Mouse (Mus musculus) layer of hippocampus, adult 2 months (tissue): ENCODE measurements around the gene Frmd4a. TPM values are rescaled to one million over a fixed set of nuclear protein-coding genes. Genes with fewer than 3 reads are reported as not detected.
"Not testable (repeated sequence)": the region's sequence is repeated elsewhere in the genome, so short reads cannot be mapped to it uniquely, and the experiment has no call there.

Source experiments
- DNase-seq, 2 experiments: peaks; one replicate each; pipeline ENCODE4 v3.0.0; 2022; ENCODE audit warnings: low spot score in 2 of 2
- H3K27ac ChIP-seq: fragments of 200-600 bp; 2 replicates; pipeline ENCODE4 v1.8.1; 2022
- H3K4me3 ChIP-seq: fragments of 200-600 bp; 2 replicates; pipeline ENCODE4 v1.8.1; 2022; ENCODE audit warnings: mild to moderate bottlenecking
- CTCF ChIP-seq: fragments of 200-600 bp; conservative IDR thresholded peaks from 2 replicates; pipeline ENCODE4 v1.8.1; 2022; ENCODE audit warnings: antibody characterized with exemption, mild to moderate bottlenecking, moderate library complexity
- total RNA-seq, 2 experiments: library from RNA; stranded (reverse); gene quantifications; 2 replicates each; pipeline ENCODE4 v1.2.3; 2021

Frmd4a gene
- total RNA-seq, 2 experiments from 2014 or later: 69.1 to 82.3 TPM

DNA sequence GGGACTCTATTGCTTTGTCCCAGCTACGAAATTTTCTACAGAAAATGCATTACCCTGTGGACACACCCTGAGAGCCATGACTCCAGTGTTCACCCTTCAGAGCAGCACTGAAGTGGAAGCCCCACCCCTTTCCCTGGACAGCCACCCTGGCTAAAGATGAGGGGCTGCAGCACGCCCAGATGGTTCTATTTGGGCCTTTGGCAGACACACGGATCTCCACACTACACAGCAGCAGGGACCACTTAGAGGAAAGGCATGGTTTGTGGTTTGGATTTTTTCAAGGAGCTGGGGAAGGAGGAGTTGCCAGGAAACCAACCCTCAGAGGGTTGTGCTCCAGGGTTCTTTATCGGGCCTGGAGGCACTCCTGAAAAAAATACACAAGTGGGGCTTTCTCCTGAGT, 539.9 kb downstream of the Frmd4a start:
- TF ChIP-seq CTCF: no peak
- DNase-seq: no peak
- Histone ChIP-seq H3K4me3 (no peak overlapping the region), H3K27ac (0 out of 2 replicates have a peak overlapping the region, but pooled peaks have one; percentile 32)

DNA sequence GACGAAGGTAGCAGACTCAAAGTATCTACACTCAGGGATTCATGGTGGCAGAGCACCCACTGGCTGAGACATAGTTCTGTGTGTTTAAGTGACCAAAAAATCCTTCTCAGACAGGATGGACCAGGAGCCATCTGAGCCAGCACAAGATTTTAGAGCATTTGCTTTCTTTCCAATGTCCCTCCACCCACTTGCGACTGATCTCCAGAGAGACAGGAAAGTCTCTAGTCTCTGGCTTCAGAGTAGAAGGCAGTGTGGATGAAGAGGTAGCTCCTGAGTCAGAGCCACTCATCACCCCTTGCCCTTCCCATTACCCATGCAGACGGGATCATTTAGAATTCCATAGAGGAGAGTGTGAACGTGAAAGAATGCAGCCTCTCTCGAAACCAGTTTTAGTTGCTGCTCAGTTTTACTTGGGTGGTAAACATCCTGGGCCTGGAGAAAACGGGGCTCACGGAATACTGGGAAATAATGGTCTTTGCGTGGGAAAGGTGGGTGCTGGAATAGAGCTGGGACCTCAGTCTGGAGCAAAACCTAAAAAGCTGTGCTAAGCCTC, 541.2 kb downstream of the Frmd4a start:
- TF ChIP-seq CTCF: no peak
- Histone ChIP-seq H3K4me3 (peak overlapping the region; percentile 65), H3K27ac (peak overlapping the region; percentile 94)
- DNase-seq: no peak

DNA sequence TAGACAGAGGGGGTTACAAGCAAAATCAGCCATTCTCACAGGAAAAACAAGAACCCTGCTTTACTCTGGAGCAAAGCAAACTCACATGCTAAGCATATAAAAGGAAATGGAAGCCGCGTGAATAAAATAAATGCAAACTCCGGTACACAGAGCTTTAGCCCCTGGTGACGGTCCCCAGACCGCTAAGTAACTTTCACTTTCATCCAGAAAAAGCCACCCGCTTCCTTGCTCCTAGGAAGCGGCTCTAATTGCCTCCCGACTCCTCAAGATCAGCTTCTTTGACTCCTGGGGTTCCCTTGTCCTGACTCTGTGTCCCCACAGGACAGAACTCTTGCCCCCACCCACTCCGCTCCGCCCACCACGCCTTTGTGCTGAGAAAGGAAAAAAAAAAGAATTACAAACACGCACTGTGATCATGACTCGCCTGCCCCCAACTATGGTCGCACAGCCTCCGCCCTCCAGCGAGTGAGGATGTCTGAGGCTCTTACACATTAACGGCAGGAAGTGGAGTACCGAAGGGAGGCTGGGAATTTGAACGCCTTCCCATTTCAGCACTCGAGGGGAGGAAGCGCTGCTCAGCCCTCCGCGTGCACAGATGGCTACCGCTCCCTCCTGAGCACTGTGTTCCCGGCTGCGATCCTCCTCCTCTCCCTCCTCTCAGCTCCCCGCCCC, 541.8 kb downstream of the Frmd4a start:
- peak; percentile 85 to 92 for DNase-seq
- Histone ChIP-seq H3K4me3 (peak overlapping the region; percentile 65), H3K27ac (peak overlapping the region; percentile 94)
- no peak for TF ChIP-seq CTCF

DNA sequence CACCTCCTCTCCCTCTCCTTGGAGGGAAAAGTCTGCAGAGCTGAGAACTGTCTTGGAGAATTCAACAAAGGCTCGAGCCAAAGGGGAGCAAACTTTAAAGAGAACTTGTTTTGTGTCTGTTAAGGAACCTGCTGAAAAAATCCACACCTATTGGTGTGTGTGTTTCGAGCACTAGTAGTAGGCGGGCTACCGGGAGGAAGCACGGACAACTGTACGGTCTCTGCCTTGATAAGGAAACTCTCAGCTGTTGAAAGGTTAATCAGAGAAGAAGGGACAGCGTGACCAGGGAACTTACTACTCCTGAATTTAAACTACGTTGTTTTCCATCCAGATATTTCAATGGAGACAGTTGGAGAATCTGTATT, 542.3 kb downstream of the Frmd4a start:
- Histone ChIP-seq H3K4me3 (peak overlapping the region; percentile 65), H3K27ac (peak overlapping the region; percentile 94)
- DNase-seq: no peak
- no peak for TF ChIP-seq CTCF

DNA sequence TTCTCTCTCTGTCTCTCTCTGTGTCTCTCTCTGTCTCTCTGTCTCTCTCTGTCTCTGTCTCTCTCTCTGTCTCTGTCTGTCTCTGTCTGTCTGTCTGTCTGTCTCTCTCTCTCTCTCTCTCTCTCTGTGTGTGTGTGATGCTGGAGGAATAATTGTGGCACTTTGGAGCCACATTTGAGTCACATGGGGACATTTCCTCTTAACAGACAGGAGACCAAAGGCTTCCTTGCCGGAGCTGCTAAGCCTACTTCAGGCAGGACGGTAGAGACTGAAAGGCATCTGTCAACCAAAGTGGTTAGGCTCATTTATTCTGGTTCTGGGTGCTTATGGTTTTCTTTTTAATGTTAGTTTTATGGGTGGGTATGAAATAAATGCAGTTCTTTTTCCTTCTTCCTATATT, 543.0 kb downstream of the Frmd4a start:
- H3K4me3 ChIP-seq: peak overlapping the region; percentile 52
- H3K27ac ChIP-seq: peak overlapping the region; percentile 78
- not testable (repeated sequence) for DNase-seq

DNA sequence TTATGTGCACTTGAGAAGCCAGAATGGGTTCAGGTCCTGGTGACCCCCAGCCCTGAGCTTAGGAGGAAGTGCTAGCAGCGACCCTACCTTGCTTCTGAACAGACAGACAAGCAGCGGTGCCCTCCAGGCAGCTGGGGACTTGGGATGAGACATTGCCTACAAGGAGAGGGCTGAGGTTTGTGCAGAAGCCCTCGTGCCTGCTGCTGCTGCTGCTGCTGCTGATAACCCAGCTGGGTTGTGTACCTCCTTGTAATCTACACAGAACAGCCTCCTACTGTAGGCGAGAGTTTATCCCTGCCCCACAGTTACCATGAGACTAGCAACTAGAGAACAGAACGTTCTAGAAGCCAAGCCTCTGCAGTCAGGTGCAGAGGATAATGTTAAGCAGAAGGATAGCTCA, 543.7 kb downstream of the Frmd4a start:
- no peak for DNase-seq
- peak overlapping the region; percentile 52 for H3K4me3 ChIP-seq
- peak overlapping the region; percentile 78 for H3K27ac ChIP-seq
- no peak for TF ChIP-seq CTCF

DNA sequence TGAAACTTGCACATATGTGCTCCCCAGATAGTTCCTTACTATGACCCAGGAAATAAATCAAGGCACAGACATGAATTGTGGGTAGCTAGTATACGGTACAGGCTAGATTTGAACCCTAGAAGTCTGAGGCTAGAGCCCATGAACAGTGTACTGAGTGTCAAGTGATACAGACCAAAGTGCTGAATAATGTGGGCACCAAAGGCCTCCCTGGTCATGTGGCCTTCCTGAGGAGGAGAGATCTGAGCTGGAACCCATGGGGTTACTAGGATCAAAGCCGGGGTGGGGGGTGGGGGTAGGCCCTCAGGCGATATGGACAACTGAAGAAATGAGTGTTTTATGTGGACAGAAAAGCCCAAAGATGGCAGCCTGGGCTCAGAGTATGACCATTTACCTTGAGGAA, 544.9 kb downstream of the Frmd4a start:
- H3K4me3 ChIP-seq: peak overlapping the region; percentile 22; the same call in 1 of the 2 replicates
- DNase-seq: no peak
- TF ChIP-seq CTCF: no peak
- H3K27ac ChIP-seq: no peak overlapping the region

DNA sequence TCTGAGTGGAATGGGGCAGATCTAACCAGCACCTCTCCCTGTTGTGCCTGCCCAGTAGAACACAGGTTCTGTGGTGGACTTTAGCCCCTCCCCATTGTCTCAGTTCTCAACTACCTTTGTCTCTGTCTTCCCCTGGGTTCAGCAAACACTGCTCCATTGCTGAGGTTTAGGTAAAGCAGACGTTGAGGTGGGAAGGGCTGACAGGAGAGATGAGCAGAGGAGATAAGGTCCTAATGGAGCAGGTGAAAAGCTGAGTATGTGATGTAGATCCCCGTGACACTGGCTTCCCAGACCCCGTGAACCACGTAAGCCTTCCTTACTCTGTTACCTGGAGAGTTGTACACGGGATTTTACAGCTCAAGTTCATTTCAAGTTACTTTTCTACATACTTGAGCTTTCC, 545.3 kb downstream of the Frmd4a start:
- TF ChIP-seq CTCF: no peak
- Histone ChIP-seq H3K27ac (no peak overlapping the region), H3K4me3 (peak overlapping the region; percentile 24; the same call in 1 of the 2 replicates)
- no peak for DNase-seq

DNA sequence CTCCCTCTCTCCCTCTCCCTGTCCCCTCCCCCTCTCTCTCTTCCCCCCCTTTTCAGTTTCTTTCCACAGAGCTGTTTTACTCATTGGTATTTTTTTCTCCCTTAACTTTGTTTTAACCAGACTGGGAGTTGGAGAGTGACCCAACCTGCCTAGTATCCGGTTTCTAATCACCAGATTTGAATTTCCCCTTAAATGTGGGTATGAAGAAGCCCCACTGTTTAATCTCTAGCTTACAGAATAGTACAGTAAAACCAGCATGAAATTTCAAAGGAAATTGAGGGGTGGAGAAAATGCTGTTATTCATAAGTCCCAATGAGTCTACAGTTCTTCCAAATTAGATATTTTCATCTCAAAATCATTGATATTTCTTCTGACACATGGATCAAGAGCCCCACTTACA, 545.8 kb downstream of the Frmd4a start:
- no peak overlapping the region; the same call in 1 of the 2 replicates for H3K4me3 ChIP-seq
- no peak for TF ChIP-seq CTCF
- H3K27ac ChIP-seq: no peak overlapping the region
- no peak for DNase-seq

DNA sequence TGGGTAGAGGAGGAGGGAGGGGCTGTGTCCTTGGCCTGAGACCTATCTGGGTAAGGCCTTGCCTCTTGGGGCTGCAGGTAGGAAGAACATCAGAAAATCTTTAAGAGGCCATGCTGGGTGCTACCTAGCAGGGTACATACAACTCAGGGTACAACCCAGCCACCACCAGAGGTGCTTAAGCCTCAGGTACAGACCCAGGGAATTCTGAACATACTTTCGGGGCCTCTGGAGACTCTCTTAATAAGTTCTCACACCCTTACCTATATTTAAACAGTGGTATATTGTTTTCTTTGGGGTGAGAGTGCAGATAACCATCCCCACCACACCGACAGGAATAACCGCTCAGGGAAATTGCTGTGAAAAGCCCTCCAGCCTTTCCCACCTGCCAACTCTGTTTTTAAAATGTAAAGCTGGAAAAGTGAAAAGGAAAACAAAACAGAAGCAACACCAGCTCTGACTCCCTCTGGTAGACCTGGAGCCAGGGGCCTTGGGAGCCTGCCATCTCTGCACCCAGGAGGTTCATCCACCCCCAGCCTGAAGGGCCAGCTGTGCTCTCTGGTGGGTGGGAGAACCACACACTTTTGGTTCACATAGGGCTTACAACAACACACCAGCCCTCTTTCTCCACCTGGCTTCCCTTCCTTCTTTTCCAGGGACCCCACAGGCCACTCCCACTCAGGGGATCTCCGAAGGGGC, 548.9 kb downstream of the Frmd4a start:
- Histone ChIP-seq H3K27ac (peak overlapping the region; percentile 29; the same call in 1 of the 2 replicates), H3K4me3 (no peak overlapping the region)
- no peak for DNase-seq
- TF ChIP-seq CTCF: no peak

DNA sequence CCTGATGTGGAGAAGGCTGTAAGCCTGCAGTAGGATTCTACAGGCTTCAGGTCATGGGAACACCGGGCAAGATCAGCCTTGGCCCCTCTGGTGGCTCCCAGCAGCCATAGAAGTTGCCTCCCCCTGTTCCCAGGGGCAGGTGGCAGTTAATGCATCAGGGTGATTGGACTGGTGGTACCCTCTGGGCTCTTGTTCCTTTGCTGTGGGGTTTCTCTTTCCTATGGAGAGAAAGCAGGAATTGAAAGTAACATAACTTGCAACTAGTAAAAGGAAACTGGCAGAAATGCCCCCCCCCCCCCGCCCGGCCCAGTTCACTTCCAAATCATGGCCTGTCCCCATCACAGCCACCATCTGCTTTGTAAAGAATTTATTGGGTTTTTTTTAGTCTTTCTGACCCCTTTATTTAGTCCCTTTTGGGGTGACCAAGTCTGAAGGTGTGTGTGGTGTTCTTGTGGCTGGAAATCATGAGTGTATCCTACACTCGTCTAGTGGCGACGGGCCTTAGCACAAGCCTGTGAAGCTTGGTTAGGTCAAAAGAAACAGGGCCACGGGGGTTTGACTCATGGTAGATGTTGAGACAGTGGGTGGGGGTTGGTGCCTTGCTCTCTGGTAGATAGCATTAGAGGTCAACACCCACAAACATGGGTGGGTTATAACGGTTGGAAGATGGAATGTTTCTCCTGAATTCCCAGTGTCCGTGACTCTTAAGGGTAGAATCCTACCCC, 549.6 kb downstream of the Frmd4a start:
- H3K27ac ChIP-seq: peak overlapping the region; percentile 29; the same call in 1 of the 2 replicates
- DNase-seq: no peak
- H3K4me3 ChIP-seq: no peak overlapping the region
- TF ChIP-seq CTCF: no peak

DNA sequence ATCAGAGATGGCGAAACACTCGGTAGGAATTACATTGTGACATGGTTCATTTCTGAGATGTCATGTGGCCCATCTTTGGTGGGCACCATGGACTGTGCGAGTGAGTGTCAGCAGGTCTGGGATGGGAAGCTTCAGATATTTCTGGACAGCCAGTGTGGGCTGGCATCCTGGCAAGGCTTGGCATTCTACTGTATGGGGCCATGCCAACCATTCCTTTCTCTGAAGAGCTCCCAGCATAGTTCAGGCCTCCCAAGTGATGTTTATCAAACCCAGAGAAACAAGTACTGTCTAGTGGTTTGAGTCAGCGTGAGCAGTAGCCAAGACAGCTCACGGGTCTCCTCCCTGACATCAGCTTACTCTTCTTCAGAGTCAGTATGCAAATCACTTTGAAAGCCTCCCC, 551.5 kb downstream of the Frmd4a start:
- no peak for TF ChIP-seq CTCF
- Histone ChIP-seq H3K27ac (peak overlapping the region; percentile 36), H3K4me3 (no peak overlapping the region)
- DNase-seq: no peak
